Mouse (Mus musculus): Measurements from ENCODE around the gene Thbs3.

DNA sequence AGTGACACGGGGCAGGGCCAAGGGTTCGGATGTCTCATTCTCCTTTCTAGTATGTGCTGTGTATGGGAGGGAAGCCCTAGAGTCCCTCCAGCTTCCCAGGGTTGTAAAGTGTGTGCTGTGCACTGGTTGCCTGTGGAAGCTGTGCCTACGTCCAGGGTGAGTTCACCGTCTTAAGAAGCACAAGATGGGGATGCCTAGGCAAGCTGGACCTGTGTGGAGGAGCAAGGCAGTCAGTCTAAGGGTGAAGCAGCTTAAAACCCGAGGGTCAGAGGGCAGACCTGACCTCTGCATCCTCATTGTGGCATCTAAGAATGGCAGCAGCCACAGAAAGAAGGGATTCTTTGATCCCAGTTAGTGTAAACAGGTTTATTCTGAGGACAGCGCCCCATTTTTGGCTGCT is 6.2 kb upstream of the Thbs3 start:
- TF ChIP-seq GATA1 (IDR thresholded peaks at IDR 0.05; ENCODE audit: borderline replicate concordance, low read length) = no peak
- no peak for TF ChIP-seq FLI1 (IDR thresholded peaks at IDR 0.05; ENCODE audit: low read length)
